Mouse (Mus musculus) layer of hippocampus, adult 11-12 months (tissue): Measurements from ENCODE around the gene Olfr518.

Source experiments
- DNase-seq: peaks from one replicate; pipeline ENCODE4 v3.0.0; 2022; ENCODE audit warnings: low spot score

Gene Olfr518

DNA sequence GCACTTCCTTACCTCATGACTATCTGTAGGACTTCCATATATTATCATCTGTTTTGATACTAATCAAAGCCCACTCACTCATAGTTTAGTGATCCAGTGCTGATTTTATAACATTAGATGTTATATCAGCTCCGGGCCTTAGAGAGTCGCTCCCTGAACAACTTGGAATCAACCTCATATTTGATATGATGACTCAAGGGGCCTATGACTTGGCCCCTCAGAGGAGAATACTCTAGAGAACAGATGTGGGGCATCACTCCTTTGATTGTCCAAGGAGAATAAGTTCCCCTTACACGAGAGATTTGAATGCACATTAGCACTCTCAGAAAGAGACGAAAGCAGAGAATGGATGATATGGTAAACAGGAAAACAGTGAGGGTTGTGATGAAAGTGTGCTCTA lies at the start of gene Olfr518:
TSS of gene Olfr518 (minus strand) at position 101 of the 400 bp plus-strand sequence.
- no peak for DNase-seq

DNA sequence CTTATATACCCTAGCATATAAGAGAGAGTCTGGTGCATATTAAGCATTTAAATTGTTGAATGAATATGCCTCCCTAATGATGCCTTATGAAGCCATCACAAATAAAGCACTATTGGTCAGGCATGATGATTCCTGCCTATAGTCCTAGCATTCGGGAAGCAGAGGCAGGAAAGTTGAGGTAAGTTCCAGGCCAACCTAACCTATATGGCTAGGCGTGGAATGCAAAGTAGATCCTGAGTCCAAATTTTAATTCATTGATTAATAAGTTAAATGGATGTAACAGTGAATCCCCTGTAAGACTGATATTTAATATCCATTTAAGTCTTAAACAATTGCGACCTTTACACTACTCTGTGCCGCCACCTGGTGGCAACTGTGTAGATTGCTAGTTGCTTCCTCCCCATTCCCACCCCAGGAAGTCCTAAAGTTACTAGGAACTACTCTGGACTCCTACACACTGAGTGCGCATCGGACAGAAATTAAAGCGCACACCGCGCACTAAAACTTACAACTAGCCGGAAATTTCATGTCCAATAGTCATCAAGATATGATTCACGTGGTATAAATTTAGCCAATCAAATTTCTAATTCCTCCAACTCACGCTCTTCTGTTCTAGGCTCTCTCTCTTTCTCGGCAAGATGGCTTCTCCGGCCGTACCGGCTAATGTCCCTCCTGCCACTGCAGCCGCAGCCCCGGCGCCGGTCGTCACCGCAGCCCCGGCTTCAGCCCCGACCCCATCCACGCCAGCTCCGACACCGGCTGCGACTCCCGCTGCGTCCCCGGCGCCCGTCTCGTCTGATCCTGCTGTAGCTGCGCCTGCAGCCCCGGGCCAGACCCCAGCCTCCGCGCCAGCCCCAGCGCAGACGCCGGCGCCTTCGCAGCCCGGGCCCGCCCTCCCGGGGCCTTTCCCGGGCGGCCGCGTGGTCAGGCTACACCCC lies 49.3 kb upstream of the Olfr518 start, which contains the start of gene Eif3f:
TSS of gene Eif3f (plus strand) at position 624 of the 938 bp plus-strand sequence.
- DNase-seq: peak; percentile 97

DNA sequence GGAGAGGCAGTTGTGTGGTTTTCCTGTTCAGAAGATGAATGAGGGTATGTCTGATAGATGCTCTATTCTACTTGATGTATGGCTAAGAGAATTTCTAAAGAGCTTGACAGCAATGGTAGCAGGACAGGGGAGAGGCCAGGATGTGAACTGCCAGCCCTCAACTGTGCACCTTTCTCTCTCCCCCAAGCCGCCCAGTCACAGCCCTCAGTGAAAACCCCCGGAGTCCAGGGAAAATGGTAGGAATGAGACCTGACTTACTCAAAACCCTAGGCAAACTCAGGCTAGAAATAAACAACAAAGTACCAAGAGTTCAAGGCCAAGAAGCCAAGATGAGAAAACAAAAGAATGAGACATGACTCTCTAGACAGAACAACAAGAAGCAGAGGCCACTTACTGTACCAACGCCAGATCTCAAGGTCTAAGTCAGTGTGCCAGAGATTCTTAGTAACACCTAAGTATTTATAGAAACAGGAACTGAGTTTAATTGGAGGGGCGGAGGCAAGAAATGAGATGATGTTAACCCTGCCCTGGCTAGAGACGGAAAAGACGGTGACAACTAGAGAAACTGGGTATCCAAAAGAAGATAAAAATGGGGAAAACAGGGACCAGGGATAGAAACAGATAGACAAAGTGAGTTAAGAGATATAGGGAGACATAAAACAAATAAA lies 45.1 kb upstream of the Olfr518 start, which contains the start of gene Nlrp10:
TSS of gene Nlrp10 (minus strand) at position 453 of the 668 bp plus-strand sequence.
- no peak for DNase-seq

DNA sequence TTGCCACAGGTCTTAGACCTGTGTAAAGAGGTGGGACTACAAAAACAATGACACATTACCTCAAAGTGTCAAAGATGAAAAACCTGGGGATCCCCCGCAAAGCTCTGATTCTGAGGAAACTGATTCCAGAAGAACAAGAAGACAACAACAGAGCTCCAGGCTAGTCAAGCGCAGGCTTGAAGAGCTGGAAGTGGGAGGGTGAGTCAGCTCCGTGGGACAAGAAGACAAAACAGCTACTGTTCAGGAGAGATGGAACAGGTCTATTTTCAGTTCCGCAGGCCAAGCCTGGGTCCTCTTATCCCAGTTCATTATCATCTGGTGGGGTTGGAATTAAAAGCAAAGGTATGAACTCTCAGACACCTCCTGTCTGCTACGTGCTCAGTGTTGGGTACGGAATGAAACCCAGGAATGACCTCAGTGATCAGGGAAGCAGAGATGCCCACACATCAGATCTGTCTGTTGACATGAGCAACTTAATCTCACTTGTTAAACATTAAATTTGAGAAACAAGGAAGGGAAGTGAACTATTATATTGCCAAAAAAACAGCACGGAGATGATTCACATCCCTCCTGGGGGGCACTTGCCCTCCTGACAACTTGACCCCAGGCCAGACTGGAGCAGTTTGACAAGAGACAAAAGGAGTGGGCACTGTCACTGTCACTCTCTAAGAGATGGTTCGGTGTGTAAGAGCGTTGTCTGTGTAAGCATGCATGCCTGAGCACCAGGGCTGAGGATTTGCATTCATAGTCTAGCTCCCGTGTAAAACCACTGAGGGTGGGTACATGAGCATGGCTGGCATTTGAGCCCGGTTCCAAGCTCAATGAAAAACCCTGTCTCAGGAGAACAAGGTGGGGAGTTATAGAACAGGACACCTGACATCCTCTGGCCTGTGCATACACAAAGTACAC lies 43.7 kb upstream of the Olfr518 start:
- DNase-seq: no peak

DNA sequence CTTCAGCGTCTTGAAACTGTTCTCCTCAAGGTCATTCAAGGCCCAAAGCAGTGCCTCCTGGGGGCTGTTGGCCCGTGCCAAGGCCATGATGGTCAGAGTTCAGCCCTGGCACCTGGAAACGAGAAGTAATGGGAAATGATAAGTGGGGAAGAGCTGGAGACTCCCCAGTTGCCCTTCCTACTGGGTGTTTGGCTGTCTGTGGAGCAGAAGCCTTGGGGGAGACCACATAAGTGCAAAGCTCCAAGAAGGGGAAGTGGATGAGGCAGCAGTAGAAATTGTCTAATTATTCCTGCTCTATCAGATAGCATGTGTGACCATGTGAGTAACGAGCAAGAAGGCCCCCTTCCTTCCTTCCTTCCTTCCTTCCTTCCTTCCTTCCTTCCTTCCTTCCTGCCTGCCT lies 42.2 kb upstream of the Olfr518 start:
- DNase-seq: no peak

DNA sequence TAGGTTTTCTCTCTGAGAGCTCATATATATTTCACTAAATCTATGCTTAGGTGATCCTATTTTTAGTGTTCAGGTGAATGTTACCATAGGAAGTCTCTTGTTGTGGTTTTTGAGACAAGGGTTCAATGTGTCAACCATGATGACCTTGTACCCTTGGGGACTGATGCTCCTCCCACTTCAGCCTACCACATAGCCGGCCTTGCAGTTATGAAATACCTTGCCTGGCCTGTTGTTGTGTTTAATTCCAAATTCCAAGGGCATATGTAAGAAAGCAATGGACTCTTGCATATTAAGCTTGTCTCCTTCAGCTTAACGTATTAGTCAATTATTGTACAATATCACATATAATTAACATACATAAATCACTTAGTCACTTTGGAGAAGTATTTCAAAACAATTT lies 19.2 kb upstream of the Olfr518 start:
- DNase-seq: no peak

DNA sequence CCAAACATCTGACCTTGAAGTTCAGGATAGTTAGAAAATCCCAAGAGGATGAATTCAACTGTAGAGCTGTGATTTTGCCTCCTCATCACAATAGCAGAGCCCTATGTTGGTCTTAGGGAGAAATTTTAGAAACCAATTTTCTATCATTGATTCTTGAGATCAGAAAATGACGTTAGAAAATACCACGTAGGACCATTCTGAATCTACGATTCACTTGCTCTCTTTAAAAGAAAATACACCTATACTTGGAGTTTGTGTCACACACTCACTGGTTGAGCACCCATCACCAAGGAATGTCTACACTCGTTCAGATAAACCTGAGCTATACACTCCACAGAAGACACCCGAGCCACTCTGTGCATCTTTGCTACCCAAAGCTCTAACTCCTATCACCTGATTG lies 9.5 kb upstream of the Olfr518 start, which contains the start of gene Olfr519:
TSS of gene Olfr519 (minus strand) at position 101 of the 400 bp plus-strand sequence.
- DNase-seq: no peak

DNA sequence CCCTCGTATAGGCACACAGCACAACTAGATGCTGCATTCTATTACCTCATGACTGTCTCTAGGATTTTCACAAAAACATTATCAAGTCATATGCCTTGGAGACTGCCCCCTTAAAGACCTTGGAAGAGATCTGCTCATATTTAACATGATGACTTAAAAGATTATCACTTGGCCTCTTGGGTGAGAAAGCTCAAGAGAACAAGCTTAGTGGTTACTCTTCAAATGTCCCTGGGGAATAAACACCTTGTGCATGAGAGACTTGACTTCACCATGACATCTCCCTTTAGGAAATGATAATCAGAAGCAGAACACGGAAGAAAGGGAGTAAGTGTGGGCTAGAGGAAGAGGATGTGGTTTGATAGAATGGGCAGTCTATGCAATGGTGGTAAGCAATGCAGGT lies 12.5 kb downstream of the Olfr518 start, which contains the start of gene Olfr517:
TSS of gene Olfr517 (minus strand) at position 101 of the 400 bp plus-strand sequence.
- DNase-seq: no peak

DNA sequence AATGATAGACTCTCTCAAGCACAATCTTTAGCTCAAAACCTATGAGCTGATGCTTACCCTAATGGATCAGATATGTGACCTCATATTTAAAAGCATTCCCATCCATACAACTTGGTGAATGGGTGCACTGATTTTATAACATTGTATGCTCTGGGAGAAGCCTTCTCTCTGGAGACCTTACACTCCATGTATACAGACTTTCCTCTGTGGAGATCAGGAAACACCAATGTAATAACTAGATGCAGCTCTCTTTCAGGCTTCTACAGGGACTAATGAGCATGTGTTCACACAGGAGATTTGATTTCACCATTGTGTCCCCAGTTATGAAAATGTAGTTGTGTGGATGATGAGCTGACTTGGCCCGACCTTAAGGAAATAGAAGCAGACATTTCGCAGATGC lies 34.4 kb downstream of the Olfr518 start, which contains the start of gene Olfr516:
TSS of gene Olfr516 (minus strand) at position 101 of the 400 bp plus-strand sequence.
- no peak for DNase-seq
